Mouse (Mus musculus) myocyte (in vitro differentiated cells): ENCODE data around the gene Vps50. TPM values are rescaled to one million over a fixed set of nuclear protein-coding genes. Genes with fewer than 3 reads are reported as not detected.

ENCODE experiments used
- H3K27me3 ChIP-seq: one replicate; pipeline ENCODE4 v1.6.1; 2011; ENCODE audit not compliant: control insufficient read depth, insufficient read depth, insufficient read length
- H3K36me3 ChIP-seq: one replicate; pipeline ENCODE4 v1.6.1; 2011; ENCODE audit not compliant: control insufficient read depth, insufficient read depth
- H3K4me2 ChIP-seq: one replicate; pipeline ENCODE4 v1.6.1; 2011; ENCODE audit warnings: low read depth, control low read depth
- H3K4me3 ChIP-seq: one replicate; pipeline ENCODE4 v1.5.1; 2011; ENCODE audit warnings: mild to moderate bottlenecking, control low read depth, moderate library complexity
- H3K79me2 ChIP-seq: one replicate; pipeline ENCODE4 v1.6.1; 2011; ENCODE audit not compliant: control insufficient read depth, insufficient read depth
- H3ac ChIP-seq: one replicate; pipeline ENCODE4 v1.6.1; 2011; ENCODE audit not compliant: control insufficient read depth, insufficient read length
- CEBPB ChIP-seq: IDR thresholded peaks from 2 replicates; pipeline ENCODE4 v1.6.1; 2011; ENCODE audit warnings: mild to moderate bottlenecking, moderate library complexity; ENCODE audit not compliant: poor library complexity, insufficient read depth, severe bottlenecking
- E2F4 ChIP-seq: IDR thresholded peaks from one replicate; pipeline ENCODE4 v1.6.1; 2011; ENCODE audit warnings: mild to moderate bottlenecking, control low read depth, moderate library complexity; ENCODE audit not compliant: insufficient read depth
- MAX ChIP-seq: IDR thresholded peaks from one replicate; pipeline ENCODE4 v1.6.1; 2011; ENCODE audit warnings: low read depth, mild to moderate bottlenecking, control low read depth
- MYOD1 ChIP-seq, 3 experiments: IDR thresholded peaks; one replicate each; pipeline ENCODE4 v1.6.1; 2011; ENCODE audit warnings: control low read depth in 2 of 3, low read depth in 2 of 3, mild to moderate bottlenecking in 2 of 3, moderate library complexity in 1 of 3; ENCODE audit not compliant: insufficient read length in 2 of 3, control insufficient read depth in 1 of 3
- MYOG ChIP-seq, 3 experiments: IDR thresholded peaks; one replicate each; pipeline ENCODE4 v1.6.1; 2011; ENCODE audit warnings: control low read depth in 2 of 3, low read depth in 2 of 3, mild to moderate bottlenecking in 2 of 3; ENCODE audit not compliant: insufficient read length in 2 of 3, control insufficient read depth in 1 of 3, insufficient read depth in 1 of 3
- POLR2A ChIP-seq: IDR thresholded peaks from one replicate; pipeline ENCODE4 v1.6.1; 2011; ENCODE audit warnings: low read depth, mild to moderate bottlenecking, control low read depth, moderate library complexity; ENCODE audit not compliant: insufficient read length
- POLR2AphosphoS2 ChIP-seq: IDR thresholded peaks from one replicate; pipeline ENCODE4 v1.6.1; 2011; ENCODE audit warnings: low read depth, control low read depth; ENCODE audit not compliant: insufficient read length
- REST ChIP-seq: IDR thresholded peaks from one replicate; pipeline ENCODE4 v1.6.1; 2011; ENCODE audit warnings: mild to moderate bottlenecking, control low read depth, moderate library complexity; ENCODE audit not compliant: insufficient read depth, insufficient read length
- SRF ChIP-seq: IDR thresholded peaks from one replicate; pipeline ENCODE4 v1.6.1; 2011; ENCODE audit warnings: low read depth; ENCODE audit not compliant: control insufficient read depth, insufficient read length
- TCF12 ChIP-seq: IDR thresholded peaks from one replicate; pipeline ENCODE4 v1.6.1; 2011; ENCODE audit warnings: mild to moderate bottlenecking, control low read depth; ENCODE audit not compliant: poor library complexity, insufficient read depth, severe bottlenecking
- TCF3 ChIP-seq: IDR thresholded peaks from one replicate; pipeline ENCODE4 v1.6.1; 2011; ENCODE audit warnings: low read depth, control low read depth; ENCODE audit not compliant: insufficient read length
- USF1 ChIP-seq: IDR thresholded peaks from one replicate; pipeline ENCODE4 v1.6.1; 2011; ENCODE audit warnings: low read depth, mild to moderate bottlenecking, control low read depth, moderate library complexity
- polyA plus RNA-seq: library from polyadenylated mRNA; unstranded; fragments of >200 nt; fragmentation: generic; extraction: Trizol; gene quantifications from one replicate; pipeline ENCODE4 v1.2.1, GENCODE M21; 2012; ENCODE audit warnings: missing spikeins

Vps50 gene
- polyA plus RNA-seq, 1 experiment: 8.0 TPM

DNA sequence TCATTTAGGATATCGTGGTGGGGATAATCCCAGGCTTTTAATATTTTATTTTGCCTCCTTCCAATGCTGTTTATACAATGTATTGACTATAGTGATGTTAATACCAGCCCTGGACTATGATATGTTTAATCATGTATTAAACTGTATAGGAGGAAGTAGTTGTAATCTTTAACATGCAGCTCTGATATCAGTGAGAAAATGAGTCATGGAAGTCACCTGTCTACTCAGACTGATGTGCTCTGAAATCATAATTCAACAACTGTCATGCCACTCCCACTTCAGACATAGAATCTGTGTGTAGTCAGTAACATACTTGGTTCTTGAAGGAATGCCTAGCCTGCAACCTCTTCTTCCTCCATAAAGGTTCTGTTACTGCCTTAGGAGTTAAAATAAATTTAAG is 29.6 kb upstream of the Vps50 start:
- Histone ChIP-seq H3K27me3 (no peaks in the 10 kb centered on the region), H3K36me3 (no peaks in the 10 kb centered on the region), H3K4me2 (no peak overlapping the region), H3ac (no peak overlapping the region), H3K79me2 (no peaks in the 10 kb centered on the region), H3K4me3 (no peak overlapping the region)
- TF ChIP-seq TCF3 (no peak), REST (no peak), TCF12 (no peak), USF1 (no peak), POLR2A (no peak), E2F4 (no peak), POLR2AphosphoS2 (no peak), MYOD1 (IDR thresholded peaks at IDR 0.05; ENCODE audit: control insufficient read depth in 1 of 3, insufficient read length in 2 of 3, low read depth in 2 of 3) (no peak), MAX (no peak), SRF (no peak), MYOG (IDR thresholded peaks at IDR 0.05; ENCODE audit: control insufficient read depth in 1 of 3, insufficient read depth in 1 of 3, insufficient read length in 2 of 3, low read depth in 2 of 3) (no peak), CEBPB (no peak)

DNA sequence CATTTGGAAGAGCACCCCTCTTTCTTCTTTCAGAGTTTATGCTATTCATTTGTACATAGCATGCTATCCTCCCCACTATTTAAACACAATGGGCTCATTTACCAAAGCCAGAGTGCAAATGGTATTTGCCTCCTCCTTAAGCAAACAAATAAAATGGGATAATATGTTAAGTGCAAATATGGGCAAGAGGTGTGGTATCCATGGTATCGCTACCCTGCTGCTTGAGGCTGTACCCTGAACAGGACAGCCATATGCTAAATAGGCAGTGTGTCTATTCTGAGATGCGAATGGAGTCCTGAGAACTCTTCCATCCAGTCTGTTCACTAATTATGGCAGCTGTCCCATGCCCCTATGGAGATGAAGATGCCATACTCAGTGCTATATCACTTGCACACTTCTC is 27.5 kb upstream of the Vps50 start:
- H3K4me2 ChIP-seq: no peak overlapping the region
- H3K27me3 ChIP-seq: no peaks in the 10 kb centered on the region
- H3K79me2 ChIP-seq: no peaks in the 10 kb centered on the region
- H3K4me3 ChIP-seq: no peak overlapping the region
- no peaks in the 10 kb centered on the region for H3K36me3 ChIP-seq
- H3ac ChIP-seq: no peak overlapping the region
- no peak for TF ChIP-seq MYOG (IDR thresholded peaks at IDR 0.05; ENCODE audit: control insufficient read depth in 1 of 3, insufficient read depth in 1 of 3, insufficient read length in 2 of 3, low read depth in 2 of 3)
- TF ChIP-seq REST: no peak
- TF ChIP-seq USF1: no peak
- no peak for TF ChIP-seq POLR2AphosphoS2
- TF ChIP-seq TCF12: no peak
- no peak for TF ChIP-seq MAX
- no peak for TF ChIP-seq POLR2A
- TF ChIP-seq MYOD1 (IDR thresholded peaks at IDR 0.05; ENCODE audit: control insufficient read depth in 1 of 3, insufficient read length in 2 of 3, low read depth in 2 of 3): no peak

DNA sequence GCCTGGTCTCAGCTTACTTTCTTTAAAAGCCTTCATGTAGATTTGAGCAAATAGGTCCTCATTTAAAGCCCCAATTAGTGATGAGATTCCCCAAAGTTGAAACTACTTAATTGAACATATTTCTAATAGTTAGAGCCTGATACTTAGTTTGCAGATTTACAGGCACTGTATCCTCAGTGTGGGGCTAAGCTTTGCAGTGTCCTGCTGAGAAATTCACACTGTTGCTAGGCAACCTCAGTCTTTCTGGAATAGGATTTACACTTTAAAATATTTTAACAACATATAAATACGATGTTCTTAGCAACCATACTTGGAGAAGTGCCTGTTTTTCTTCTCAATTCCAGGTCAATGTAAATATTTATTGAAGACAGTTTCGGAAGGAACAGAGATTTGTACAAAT is 21.9 kb upstream of the Vps50 start:
- H3K4me2 ChIP-seq: no peak overlapping the region
- no peaks in the 10 kb centered on the region for H3K79me2 ChIP-seq
- H3K4me3 ChIP-seq: no peak overlapping the region
- H3K27me3 ChIP-seq: no peaks in the 10 kb centered on the region
- TF ChIP-seq REST (no peak), MAX (no peak), TCF3 (no peak)
- no peak overlapping the region for H3ac ChIP-seq
- H3K36me3 ChIP-seq: no peaks in the 10 kb centered on the region

DNA sequence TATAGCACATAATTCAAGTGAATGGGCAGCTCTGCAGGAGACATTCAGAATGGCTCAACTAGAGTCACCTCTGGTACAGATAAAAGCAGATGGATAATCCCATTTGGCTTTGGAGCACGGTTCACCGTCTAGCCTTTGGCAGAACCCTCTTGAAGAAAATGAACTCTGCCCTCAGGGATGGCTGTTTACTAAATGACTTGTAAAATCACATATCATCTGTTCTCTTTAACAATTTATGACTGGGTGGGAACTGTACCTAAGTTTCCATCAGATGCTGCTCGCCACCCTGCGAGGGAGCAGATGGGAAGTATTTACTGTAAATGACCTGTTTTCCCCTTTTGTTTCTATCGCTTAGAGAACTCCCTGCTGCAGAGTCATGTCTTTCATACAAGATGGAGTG is 18.3 kb upstream of the Vps50 start:
- Histone ChIP-seq H3K36me3 (no peaks in the 10 kb centered on the region), H3K4me3 (no peak overlapping the region), H3K27me3 (no peaks in the 10 kb centered on the region), H3ac (no peak overlapping the region), H3K79me2 (no peaks in the 10 kb centered on the region), H3K4me2 (no peak overlapping the region)
- TF ChIP-seq POLR2AphosphoS2 (no peak), POLR2A (no peak), MYOG (IDR thresholded peaks at IDR 0.05; ENCODE audit: control insufficient read depth in 1 of 3, insufficient read depth in 1 of 3, insufficient read length in 2 of 3, low read depth in 2 of 3) (no peak)

DNA sequence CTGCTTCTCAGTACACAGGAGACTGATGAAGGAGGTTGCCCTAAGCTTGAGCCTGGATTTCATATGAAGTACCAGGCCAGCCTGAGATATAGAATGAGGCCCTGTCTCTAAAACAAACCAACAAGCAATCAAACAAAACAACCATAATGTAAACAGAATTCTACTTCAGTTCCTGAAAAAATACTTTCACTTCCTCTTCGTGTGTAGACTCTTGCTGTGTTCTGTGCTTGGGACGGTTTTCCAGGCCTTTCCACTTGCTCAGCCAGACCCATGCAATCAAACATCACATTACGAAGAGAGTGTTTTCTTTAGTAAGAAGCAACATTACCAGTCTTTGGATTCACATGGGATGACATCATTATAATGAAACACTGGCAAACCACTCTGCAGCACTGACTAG is 16.5 kb upstream of the Vps50 start:
- Histone ChIP-seq H3K4me3 (no peak overlapping the region), H3ac (no peak overlapping the region), H3K79me2 (no peaks in the 10 kb centered on the region), H3K36me3 (no peaks in the 10 kb centered on the region), H3K4me2 (no peak overlapping the region), H3K27me3 (no peaks in the 10 kb centered on the region)
- TF ChIP-seq TCF12 (no peak), MAX (no peak), TCF3 (no peak), POLR2A (no peak), SRF (no peak), POLR2AphosphoS2 (no peak), MYOD1 (IDR thresholded peaks at IDR 0.05; ENCODE audit: control insufficient read depth in 1 of 3, insufficient read length in 2 of 3, low read depth in 2 of 3) (no peak)

DNA sequence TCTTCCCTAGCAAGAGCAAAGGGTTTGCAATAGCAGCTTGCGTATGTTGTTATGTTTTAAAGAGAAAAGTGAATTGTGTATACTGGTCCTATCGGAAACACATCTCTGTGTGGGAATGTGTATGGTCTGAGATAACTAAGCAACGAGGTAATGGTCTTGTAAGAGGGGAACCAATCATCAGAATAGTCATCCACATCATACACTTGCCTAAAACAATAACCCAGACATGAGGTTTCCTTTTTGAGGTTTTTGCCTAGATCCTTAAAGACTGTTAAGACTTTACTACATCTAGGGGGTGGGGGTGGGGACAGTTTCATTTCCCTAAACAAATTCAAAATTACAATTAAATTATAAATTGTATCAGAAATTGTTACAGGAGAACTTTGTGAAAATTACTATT is 13.0 kb upstream of the Vps50 start:
- H3K79me2 ChIP-seq: no peaks in the 10 kb centered on the region
- TF ChIP-seq REST (no peak), CEBPB (no peak), SRF (no peak)
- no peaks in the 10 kb centered on the region for H3K27me3 ChIP-seq
- no peak overlapping the region for H3K4me3 ChIP-seq
- H3K4me2 ChIP-seq: no peak overlapping the region
- H3K36me3 ChIP-seq: no peaks in the 10 kb centered on the region
- no peak overlapping the region for H3ac ChIP-seq
